Mouse (Mus musculus): ENCODE results near the gene Scgb1b15. TPM values are rescaled to one million over a fixed set of nuclear protein-coding genes. Genes with fewer than 3 reads are reported as not detected.
"Not testable (repeated sequence)": the region's sequence is repeated elsewhere in the genome, so short reads cannot be mapped to it uniquely, and the experiment has no call there.

Gene Scgb1b15
- not detected in 2 replicates for polyA plus RNA-seq (2012; rRNA removed)

DNA sequence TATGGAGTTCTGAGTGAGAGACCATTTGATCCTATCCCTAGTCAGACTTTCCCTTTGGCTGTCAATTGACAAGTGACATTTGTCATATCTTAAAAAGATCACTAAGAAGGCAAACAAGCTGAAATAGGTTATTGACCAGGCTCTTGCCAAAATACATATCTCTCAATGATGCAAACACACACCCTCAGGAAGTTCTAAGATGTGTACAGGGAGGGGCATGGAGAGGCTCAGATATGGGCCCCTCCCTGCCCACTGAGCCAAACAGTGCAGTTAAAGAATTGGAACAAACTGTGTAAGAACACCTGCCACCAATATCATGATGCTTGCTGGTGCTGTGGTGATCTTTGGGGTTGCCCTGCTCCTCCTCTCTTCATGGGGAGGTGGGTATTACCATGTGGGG, at the start of gene Scgb1b15:
TSS of gene Scgb1b15 (plus strand) at position 301 of the 400 bp plus-strand sequence.
- not testable (repeated sequence) for H3K27ac ChIP-seq (ENCODE audit: insufficient read depth, low read length); H3K27me3 ChIP-seq (ENCODE audit: control insufficient read depth, insufficient read depth, low read length); H3K4me3 ChIP-seq (replicated peaks; ENCODE audit: insufficient read depth, low read depth, low read length); H3K4me1 ChIP-seq (ENCODE audit: control insufficient read depth, insufficient read depth, low read length); DNase-seq

DNA sequence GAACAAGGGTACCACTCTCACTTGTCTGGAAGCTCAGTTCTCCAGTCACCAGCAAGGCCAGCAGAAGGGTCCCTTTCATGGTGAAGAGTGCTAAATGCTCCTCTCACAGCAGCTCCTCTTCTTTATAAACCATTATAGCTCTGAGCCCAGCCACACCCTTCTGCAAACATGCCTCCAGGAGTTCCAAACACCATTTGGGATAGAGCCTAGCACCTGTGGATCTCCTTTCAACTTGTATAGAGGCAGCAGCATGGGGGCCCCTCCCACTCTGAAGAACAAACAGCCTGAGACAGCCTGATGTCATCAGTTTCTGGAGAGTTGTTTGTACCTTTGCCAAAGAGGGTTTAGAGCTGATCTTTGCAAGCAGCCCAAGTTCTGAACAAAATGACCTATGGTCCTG, 6.8 kb upstream of the Scgb1b15 start, which contains the start of gene Scgb2b15:
TSS of gene Scgb2b15 (minus strand) at position 101 of the 400 bp plus-strand sequence.
- H3K27me3 ChIP-seq (ENCODE audit: control insufficient read depth, insufficient read depth, low read length), result not testable (repeated sequence)

More for the DNA sequence above, 6.8 kb upstream of the Scgb1b15 start, which contains the start of gene Scgb2b15:
- H3K4me1 ChIP-seq (ENCODE audit: control insufficient read depth, insufficient read depth, low read length); H3K27ac ChIP-seq (ENCODE audit: insufficient read depth, low read length); H3K4me3 ChIP-seq (replicated peaks; ENCODE audit: insufficient read depth, low read depth, low read length); DNase-seq: not testable (repeated sequence)

Other genes with a start within 250 kb of the Scgb1b15 start
- not detected in 2 replicates for gene Scgb2b15, start 6.9 kb upstream of the Scgb1b15 start, polyA plus RNA-seq (2012; rRNA removed)
- not detected in 2 replicates for gene Scgb2b17, start 220.0 kb downstream of the Scgb1b15 start, polyA plus RNA-seq (2012; rRNA removed)
- gene Scgb1b17, start 226.9 kb downstream of the Scgb1b15 start, polyA plus RNA-seq (2012; rRNA removed), result not detected in 2 replicates